Mouse (Mus musculus) intestine, embryonic 16.5 days (tissue): ENCODE data around the gene Prlhr. TPM values are rescaled to one million over a fixed set of nuclear protein-coding genes. Genes with fewer than 3 reads are reported as not detected.
A peak's percentile ranks its signal among the peaks of the same experiment; 100 is the strongest.

Source experiments
- ATAC-seq: fragments of 200-750 bp; cut with Nextera tagmentation; 2 replicates; pipeline ENCODE4 v1.8.0; 2017; ENCODE audit warnings: moderate TSS enrichment, moderate library complexity
- H3K27ac ChIP-seq: fragments of 300-500 bp; sonication (generic); 2 replicates; pipeline ENCODE4 v1.5.1; 2014; ENCODE audit warnings: mild to moderate bottlenecking, low read length
- H3K27me3 ChIP-seq: fragments of 300-500 bp; sonication (generic); replicated peaks from 2 replicates; pipeline ENCODE4 v1.6.1; 2014; ENCODE audit warnings: low read length, control low read depth, mixed read lengths; ENCODE audit not compliant: control insufficient read depth, insufficient read depth
- H3K36me3 ChIP-seq: fragments of 300-500 bp; sonication (generic); 2 replicates; pipeline ENCODE4 v1.6.1; 2014; ENCODE audit warnings: low read length, control low read depth; ENCODE audit not compliant: control insufficient read depth, insufficient read depth
- H3K4me1 ChIP-seq: fragments of 300-500 bp; sonication (generic); 2 replicates; pipeline ENCODE4 v1.6.1; 2014; ENCODE audit warnings: low read length, control low read depth, mixed read lengths; ENCODE audit not compliant: control insufficient read depth, insufficient read depth
- H3K4me2 ChIP-seq: fragments of 300-500 bp; sonication (generic); 2 replicates; pipeline ENCODE4 v1.6.1; 2014; ENCODE audit warnings: low read depth, low read length, control low read depth
- H3K4me3 ChIP-seq: fragments of 300-500 bp; sonication (generic); 2 replicates; pipeline ENCODE4 v1.5.1; 2014; ENCODE audit warnings: mild to moderate bottlenecking, low read length
- H3K9ac ChIP-seq: fragments of 300-500 bp; sonication (generic); 2 replicates; pipeline ENCODE4 v1.6.1; 2014; ENCODE audit warnings: low read depth, low read length
- H3K9me3 ChIP-seq: fragments of 300-500 bp; sonication (generic); 2 replicates; pipeline ENCODE4 v1.6.1; 2016; ENCODE audit warnings: low read length, control low read depth; ENCODE audit not compliant: control insufficient read depth
- WGBS: fragments of 180-500 bp; shearing (Covaris S2); extraction: QIAGEN DNeasy Blood & Tissue Kit; methylation state at CpG from one replicate; pipeline ENCODE4 v1.1.7; 2014; 5-methylcytosine and 5-hydroxymethylcytosine counted together
- polyA plus RNA-seq: library from polyadenylated mRNA; unstranded; fragments of >200 nt; fragmentation: Nextera tagmentation; extraction: Ambion mirVana; gene quantifications from 2 replicates; pipeline ENCODE4 v1.2.1, GENCODE M21; 2015

Gene Prlhr
- polyA plus RNA-seq, 1 experiment from 2014 or later = not detected

DNA sequence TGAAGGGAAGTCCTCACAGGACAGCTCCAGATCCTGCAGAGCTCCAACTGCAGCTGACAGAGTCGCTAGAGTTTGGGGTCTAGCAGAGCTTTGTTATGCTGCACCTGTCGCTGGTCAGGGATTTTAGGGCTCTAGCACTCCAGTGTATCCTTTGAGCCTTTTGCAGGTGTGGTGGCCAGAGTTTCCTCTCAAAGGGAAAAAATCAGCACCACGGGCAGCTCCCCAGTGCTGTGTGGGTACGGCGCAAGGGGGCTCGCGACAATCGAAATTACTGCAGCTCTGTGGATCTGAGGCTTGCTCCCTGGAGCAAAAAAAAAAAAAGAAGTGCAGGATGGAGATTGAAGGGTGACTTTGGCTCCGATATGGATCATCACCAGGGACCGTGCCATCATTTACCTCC, 742 bp upstream of the Prlhr start:
- H3K4me3 ChIP-seq = no peak overlapping the region
- no peaks in the 10 kb centered on the region for H3K9me3 ChIP-seq
- no peak overlapping the region for H3K27ac ChIP-seq
- H3K4me1 ChIP-seq = peaks cover 6% of the 10 kb centered on the region
- WGBS = under 1% methylated on average over 10 of the region's 10 CpGs
- no peak for ATAC-seq
- no peak overlapping the region for H3K9ac ChIP-seq
- H3K4me2 ChIP-seq = no peak overlapping the region
- peaks cover 26% of the 10 kb centered on the region for H3K27me3 ChIP-seq
- no peaks in the 10 kb centered on the region for H3K36me3 ChIP-seq

- H3K27ac ChIP-seq = no peak overlapping the region
- H3K4me2 ChIP-seq = peak overlapping the region; percentile 41
- 14% methylated on average over 31 of the region's 31 CpGs for WGBS
- no peaks in the 10 kb centered on the region for H3K36me3 ChIP-seq
- H3K9ac ChIP-seq = no peak overlapping the region
- ATAC-seq = no peak
- no peaks in the 10 kb centered on the region for H3K9me3 ChIP-seq
- peaks cover 6% of the 10 kb centered on the region for H3K4me1 ChIP-seq
- peaks cover 26% of the 10 kb centered on the region for H3K27me3 ChIP-seq
- H3K4me3 ChIP-seq = peak overlapping the region; percentile 25
Measured at GRCm38 (mm10) chr19:60467588-60468007, 506 bp downstream of the Prlhr start.

DNA sequence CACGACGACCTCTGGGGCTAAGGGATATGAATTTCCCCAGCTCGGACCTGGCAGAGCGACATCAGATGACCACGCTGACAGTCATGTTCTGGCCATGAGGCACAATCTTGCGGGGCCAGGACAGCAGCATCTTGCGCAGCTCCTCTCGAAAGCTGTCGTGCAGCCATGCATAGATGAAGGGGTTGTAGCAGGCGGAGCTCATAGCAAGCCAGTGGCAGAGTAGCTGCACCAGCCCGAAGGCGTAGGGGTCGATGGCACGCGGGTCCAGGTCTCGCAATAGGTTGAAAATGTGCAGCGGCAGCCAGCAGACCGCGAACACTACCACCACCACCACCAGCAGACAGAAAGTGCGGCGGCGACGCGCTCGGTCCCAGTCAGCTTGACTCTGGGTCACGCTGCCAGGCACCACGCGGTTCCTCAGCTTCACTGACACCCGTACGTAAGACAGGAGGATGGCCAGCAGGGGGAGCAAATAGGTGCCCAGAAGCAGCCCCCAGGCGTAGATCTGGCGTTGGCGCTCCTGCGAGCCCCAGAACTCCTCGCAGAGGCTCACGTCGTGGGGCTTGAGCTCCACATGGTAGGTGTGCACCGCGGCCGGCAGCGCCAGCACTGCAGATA, 1.0 kb downstream of the Prlhr start:
- WGBS = 4% methylated on average over 41 of the region's 41 CpGs

DNA sequence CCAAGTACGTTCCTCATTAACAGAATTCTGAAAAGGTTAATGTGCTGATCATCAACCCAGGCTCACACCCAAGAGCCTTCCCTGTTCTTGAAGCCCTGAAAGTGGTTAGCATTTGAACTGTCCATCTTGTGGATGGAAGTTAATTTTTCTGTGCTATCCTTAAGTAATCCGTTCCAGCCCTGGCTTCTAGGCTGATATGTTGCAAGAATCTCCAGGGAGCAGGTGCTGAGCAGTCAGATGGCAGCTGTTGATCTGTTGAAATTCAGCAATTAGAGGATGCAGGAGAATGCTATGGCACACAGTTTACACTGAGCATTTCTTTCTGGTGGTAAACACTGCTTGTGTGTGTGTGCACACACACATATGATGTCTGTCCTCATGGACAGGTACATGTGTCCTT, 2.4 kb downstream of the Prlhr start:
- H3K27ac ChIP-seq = no peak overlapping the region
- H3K27me3 ChIP-seq = peaks cover 26% of the 10 kb centered on the region
- H3K4me1 ChIP-seq = peaks cover 6% of the 10 kb centered on the region
- no peak for ATAC-seq
- 70% methylated on average over 2 of the region's 2 CpGs for WGBS
- H3K36me3 ChIP-seq = no peaks in the 10 kb centered on the region
- no peak overlapping the region for H3K4me2 ChIP-seq
- no peak overlapping the region for H3K4me3 ChIP-seq
- H3K9me3 ChIP-seq = no peaks in the 10 kb centered on the region
- H3K9ac ChIP-seq = no peak overlapping the region

More for the DNA sequence above, 1.0 kb downstream of the Prlhr start:
- Histone ChIP-seq H3K4me3 (peak overlapping the region; percentile 25), H3K9me3 (no peaks in the 10 kb centered on the region), H3K4me2 (peak overlapping the region; percentile 41), H3K27ac (no peak overlapping the region), H3K4me1 (peaks cover 6% of the 10 kb centered on the region), H3K27me3 (peaks cover 26% of the 10 kb centered on the region), H3K36me3 (no peaks in the 10 kb centered on the region), H3K9ac (no peak overlapping the region)
- peak; percentile 66; the same call in 1 of the 2 replicates for ATAC-seq

GRCm38 (mm10) chr19:60463896-60464295, 4.2 kb downstream of the Prlhr start:
- H3K27me3 ChIP-seq = peaks cover 26% of the 10 kb centered on the region
- peaks cover 6% of the 10 kb centered on the region for H3K4me1 ChIP-seq
- H3K9me3 ChIP-seq = no peaks in the 10 kb centered on the region
- WGBS = 28% methylated on average over 3 of the region's 3 CpGs
- no peak overlapping the region for H3K27ac ChIP-seq
- H3K4me3 ChIP-seq = no peak overlapping the region
- no peaks in the 10 kb centered on the region for H3K36me3 ChIP-seq
- no peak overlapping the region for H3K4me2 ChIP-seq
- H3K9ac ChIP-seq = no peak overlapping the region
- ATAC-seq = peak; percentile 40

DNA sequence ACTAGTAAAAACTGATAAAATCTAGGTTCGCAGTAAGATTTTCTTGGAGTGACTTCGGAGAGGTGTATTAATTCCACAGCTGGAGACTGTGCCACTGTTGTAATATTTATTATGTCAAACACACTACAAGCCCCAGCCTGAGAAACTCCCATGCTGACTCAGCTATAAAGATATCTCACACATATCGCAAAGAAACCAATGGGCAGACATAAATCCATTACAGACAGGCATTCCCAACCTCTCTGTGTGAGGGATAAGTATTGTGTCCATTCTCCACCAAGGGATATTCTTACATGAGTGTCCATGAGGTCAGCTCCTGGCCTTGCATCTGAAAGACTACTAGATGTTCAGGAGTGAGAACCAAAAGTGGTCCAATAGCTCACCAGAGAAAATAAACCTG, 4.7 kb downstream of the Prlhr start:
- Histone ChIP-seq H3K4me3 (no peak overlapping the region), H3K36me3 (no peaks in the 10 kb centered on the region), H3K27ac (no peak overlapping the region), H3K9ac (no peak overlapping the region), H3K9me3 (no peaks in the 10 kb centered on the region), H3K4me2 (no peak overlapping the region), H3K27me3 (peaks cover 23% of the 10 kb centered on the region), H3K4me1 (peaks cover 6% of the 10 kb centered on the region)
- WGBS = 73% methylated on average over 3 of the region's 3 CpGs
- no peak for ATAC-seq

GRCm38 (mm10) chr19:60461476-60461875, 6.6 kb downstream of the Prlhr start:
- 84% methylated on average over 2 of the region's 2 CpGs for WGBS
- no peak overlapping the region for H3K4me3 ChIP-seq
- ATAC-seq = no peak

DNA sequence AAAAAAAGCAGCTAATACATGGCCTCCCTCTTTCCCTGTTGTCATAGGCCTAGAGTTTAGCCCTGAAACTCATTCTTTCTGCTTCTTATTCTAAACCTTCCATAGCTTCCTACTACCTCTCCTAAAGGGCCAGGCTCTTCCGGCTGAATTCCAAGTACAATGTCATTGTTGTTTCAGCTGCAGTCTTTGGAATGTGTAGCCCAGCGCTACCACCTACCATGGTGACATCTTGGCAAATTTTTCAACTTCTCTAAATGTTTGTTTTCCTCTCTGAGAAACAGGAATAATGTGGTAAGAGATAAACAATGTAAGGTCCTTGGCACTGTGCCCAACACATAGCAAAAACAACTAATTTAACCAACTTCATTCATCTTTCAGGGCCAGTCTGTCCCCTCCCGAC, 8.4 kb downstream of the Prlhr start:
- Histone ChIP-seq H3K9me3 (no peaks in the 10 kb centered on the region), H3K9ac (no peak overlapping the region), H3K27me3 (no peaks in the 10 kb centered on the region), H3K4me2 (no peak overlapping the region), H3K36me3 (no peaks in the 10 kb centered on the region), H3K4me1 (no peaks in the 10 kb centered on the region; the same call in 1 of the 2 replicates), H3K27ac (no peak overlapping the region), H3K4me3 (no peak overlapping the region)
- no peak for ATAC-seq
- 49% methylated on average over 3 of the region's 3 CpGs for WGBS

More at GRCm38 (mm10) chr19:60461476-60461875, 6.6 kb downstream of the Prlhr start:
- no peak overlapping the region for H3K27ac ChIP-seq
- H3K4me1 ChIP-seq = no peaks in the 10 kb centered on the region; the same call in 1 of the 2 replicates
- H3K36me3 ChIP-seq = no peaks in the 10 kb centered on the region
- peaks cover 4% of the 10 kb centered on the region; the same call in 1 of the 2 replicates for H3K27me3 ChIP-seq
- H3K9me3 ChIP-seq = no peaks in the 10 kb centered on the region
- no peak overlapping the region for H3K4me2 ChIP-seq
- H3K9ac ChIP-seq = no peak overlapping the region

GRCm38 (mm10) chr19:60459071-60459470, 9.0 kb downstream of the Prlhr start:
- H3K9ac ChIP-seq = no peak overlapping the region
- no peaks in the 10 kb centered on the region for H3K9me3 ChIP-seq
- no peaks in the 10 kb centered on the region for H3K36me3 ChIP-seq
- H3K27ac ChIP-seq = no peak overlapping the region
- no peaks in the 10 kb centered on the region for H3K27me3 ChIP-seq
- no peak for ATAC-seq
- WGBS = 88% methylated on average over 2 of the region's 2 CpGs
- no peaks in the 10 kb centered on the region; the same call in 1 of the 2 replicates for H3K4me1 ChIP-seq
- H3K4me3 ChIP-seq = no peak overlapping the region
- no peak overlapping the region for H3K4me2 ChIP-seq

GRCm38 (mm10) chr19:60455791-60456190, 12.3 kb downstream of the Prlhr start:
- Histone ChIP-seq H3K9me3 (no peaks in the 10 kb centered on the region), H3K36me3 (no peaks in the 10 kb centered on the region), H3K4me3 (no peak overlapping the region), H3K4me1 (no peaks in the 10 kb centered on the region), H3K4me2 (no peak overlapping the region), H3K9ac (no peak overlapping the region), H3K27me3 (no peaks in the 10 kb centered on the region), H3K27ac (no peak overlapping the region)
- no peak for ATAC-seq
- WGBS = 82% methylated on average over 1 of the region's 1 CpGs
